Mouse (Mus musculus) lung, adult 2 months (tissue): ENCODE measurements at regions not wholly inside any gene's neighbourhood (a gene's known extent, or its start where the extent isn't known, plus 50 kb on each side); places are given as distances from the start of the nearest gene placed in this dataset.

Experiments
- DNase-seq: peaks from one replicate; pipeline ENCODE4 v3.0.0; 2022
- H3K4me1 ChIP-seq: fragments of 200-500 bp; 2 replicates; pipeline ENCODE4 v1.6.1; 2011; ENCODE audit warnings: low read length; ENCODE audit not compliant: control insufficient read depth, insufficient read depth
- H3K4me3 ChIP-seq: fragments of 200-500 bp; replicated peaks from 2 replicates; pipeline ENCODE3; 2011; ENCODE audit warnings: low read depth, mild to moderate bottlenecking, control low read depth, low read length; ENCODE audit errors: extremely low read depth
- CTCF ChIP-seq: fragments of 200-500 bp; IDR thresholded peaks from 2 replicates; pipeline ENCODE4 v1.5.1; 2011; ENCODE audit warnings: mild to moderate bottlenecking, low read length, control low read depth; ENCODE audit not compliant: insufficient read depth
- POLR2A ChIP-seq: fragments of 200-500 bp; IDR thresholded peaks from 2 replicates; pipeline ENCODE4 v1.6.1; 2011; ENCODE audit warnings: low read depth, mild to moderate bottlenecking, control low read depth, low read length, borderline replicate concordance; ENCODE audit errors: extremely low read depth
- WGBS: fragments of 180-500 bp; shearing (Covaris S2); methylation state at CpG from one replicate; pipeline ENCODE4 v1.1.7; 2018; 5-methylcytosine and 5-hydroxymethylcytosine counted together

- TF ChIP-seq POLR2A (no peak), CTCF (peak; percentile 58)
- DNase-seq = peak; percentile 48
- Histone ChIP-seq H3K4me1 (no peaks in the 10 kb centered on the region), H3K4me3 (no peak overlapping the region)
- WGBS = 63% methylated on average over 6 of the region's 6 CpGs
Measured at GRCm38 (mm10) chr2:33957754-33958153, 70.0 kb upstream of the Mvb12b start.

GRCm38 (mm10) chr2:33944301-33944700 is 56.6 kb upstream of the Mvb12b start:
- TF ChIP-seq CTCF = no peak
- no peak for TF ChIP-seq POLR2A
- Histone ChIP-seq H3K4me1 (no peaks in the 10 kb centered on the region), H3K4me3 (no peak overlapping the region)
- no peak for DNase-seq
- 69% methylated on average over 3 of the region's 3 CpGs for WGBS

DNA sequence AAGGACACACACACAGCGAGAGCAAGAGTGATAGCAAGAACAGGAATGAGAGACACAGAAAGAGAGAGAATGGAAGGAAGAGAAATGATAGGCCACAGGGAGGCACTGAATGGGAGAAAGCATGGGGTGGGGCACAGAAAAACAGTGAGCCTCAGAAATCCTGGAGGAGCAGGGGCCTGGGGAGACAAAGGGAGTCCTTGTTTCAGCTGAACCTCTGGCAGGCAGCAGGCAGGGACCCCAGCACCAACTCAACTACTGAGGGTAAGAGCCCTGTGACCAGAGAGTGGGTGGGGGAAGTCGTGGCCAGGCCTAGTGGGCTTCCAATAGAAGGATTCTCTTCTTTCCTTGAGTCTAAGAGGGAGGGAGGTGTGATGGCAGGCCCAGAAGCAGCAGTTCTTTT is 54.3 kb upstream of the Mvb12b start:
- Histone ChIP-seq H3K4me3 (no peak overlapping the region), H3K4me1 (no peaks in the 10 kb centered on the region)
- no peak for DNase-seq
- no peak for TF ChIP-seq POLR2A
- TF ChIP-seq CTCF = no peak
- 57% methylated on average over 2 of the region's 2 CpGs for WGBS

DNA sequence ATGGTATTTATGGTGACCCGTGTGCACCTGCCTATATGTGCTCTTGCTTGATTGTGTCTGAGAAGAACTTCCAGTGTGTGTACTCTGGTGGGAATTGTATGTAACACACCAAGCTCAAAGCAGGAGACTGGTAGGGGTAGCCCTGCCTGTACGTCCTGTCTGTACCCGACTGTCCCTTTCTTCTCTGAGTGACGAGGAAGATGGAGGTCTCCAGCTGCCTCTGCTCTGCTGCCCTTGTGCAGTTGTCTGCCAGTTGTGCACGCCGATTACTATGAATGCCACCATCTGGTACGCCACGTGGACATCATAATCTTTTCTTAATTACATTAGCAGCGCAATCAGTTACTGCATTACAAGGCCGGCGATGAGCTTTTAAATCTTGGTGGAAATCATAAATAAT is 53.6 kb upstream of the Mvb12b start:
- no peak for DNase-seq
- Histone ChIP-seq H3K4me1 (no peaks in the 10 kb centered on the region), H3K4me3 (no peak overlapping the region)
- TF ChIP-seq POLR2A = no peak
- TF ChIP-seq CTCF = no peak
- 85% methylated on average over 11 of the region's 11 CpGs for WGBS

- H3K4me1 ChIP-seq = no peaks in the 10 kb centered on the region
- no peak overlapping the region for H3K4me3 ChIP-seq
- DNase-seq = no peak
- no peak for TF ChIP-seq CTCF
- TF ChIP-seq POLR2A = no peak
- WGBS = 77% methylated on average over 4 of the region's 4 CpGs
Measured at GRCm38 (mm10) chr2:33939836-33940235, 52.1 kb upstream of the Mvb12b start.
